Mouse (Mus musculus) forebrain, embryonic 10.5 days (tissue): ENCODE results near the gene Fgfr2. TPM values are rescaled to one million over a fixed set of nuclear protein-coding genes. Genes with fewer than 3 reads are reported as not detected.
"Not testable (repeated sequence)": the region's sequence is repeated elsewhere in the genome, so short reads cannot be mapped to it uniquely, and the experiment has no call there.

Source experiments
- DNase-seq: peaks from one replicate; pipeline ENCODE4 v3.0.0-alpha.2; 2017; ENCODE audit warnings: low spot score; ENCODE audit errors: extremely low spot score
- H3K27ac ChIP-seq: fragments of 300-500 bp; sonication (generic); 2 replicates; pipeline ENCODE4 v1.5.1; 2016; ENCODE audit warnings: mild to moderate bottlenecking
- H3K27me3 ChIP-seq: fragments of 300-500 bp; sonication (generic); 2 replicates; pipeline ENCODE4 v1.6.1; 2016; ENCODE audit warnings: mild to moderate bottlenecking; ENCODE audit not compliant: poor library complexity, severe bottlenecking
- H3K36me3 ChIP-seq: fragments of 300-500 bp; sonication (generic); replicated peaks from 2 replicates; pipeline ENCODE4 v1.6.1; 2016; ENCODE audit warnings: mild to moderate bottlenecking, moderate library complexity
- H3K4me1 ChIP-seq: fragments of 300-500 bp; sonication (generic); 2 replicates; pipeline ENCODE4 v1.6.1; 2016
- H3K4me3 ChIP-seq: fragments of 300-500 bp; sonication (generic); 2 replicates; pipeline ENCODE4 v1.5.1; 2016; ENCODE audit warnings: mild to moderate bottlenecking, moderate library complexity
- H3K9me3 ChIP-seq: fragments of 300-500 bp; sonication (generic); 2 replicates; pipeline ENCODE4 v1.6.1; 2016; ENCODE audit warnings: mild to moderate bottlenecking, moderate library complexity
- WGBS: fragments of 180-500 bp; shearing (Covaris S2); methylation state at CpG from one replicate; pipeline ENCODE4 v1.1.7; 2016; 5-methylcytosine and 5-hydroxymethylcytosine counted together
- polyA plus RNA-seq: library from polyadenylated mRNA; unstranded; fragments of >200 nt; fragmentation: Nextera tagmentation; extraction: Ambion mirVana; gene quantifications from 2 replicates; pipeline ENCODE4 v1.2.1, GENCODE M21; 2016

Fgfr2 gene
- polyA plus RNA-seq, 1 experiment from 2014 or later, result 55.7 TPM

DNA sequence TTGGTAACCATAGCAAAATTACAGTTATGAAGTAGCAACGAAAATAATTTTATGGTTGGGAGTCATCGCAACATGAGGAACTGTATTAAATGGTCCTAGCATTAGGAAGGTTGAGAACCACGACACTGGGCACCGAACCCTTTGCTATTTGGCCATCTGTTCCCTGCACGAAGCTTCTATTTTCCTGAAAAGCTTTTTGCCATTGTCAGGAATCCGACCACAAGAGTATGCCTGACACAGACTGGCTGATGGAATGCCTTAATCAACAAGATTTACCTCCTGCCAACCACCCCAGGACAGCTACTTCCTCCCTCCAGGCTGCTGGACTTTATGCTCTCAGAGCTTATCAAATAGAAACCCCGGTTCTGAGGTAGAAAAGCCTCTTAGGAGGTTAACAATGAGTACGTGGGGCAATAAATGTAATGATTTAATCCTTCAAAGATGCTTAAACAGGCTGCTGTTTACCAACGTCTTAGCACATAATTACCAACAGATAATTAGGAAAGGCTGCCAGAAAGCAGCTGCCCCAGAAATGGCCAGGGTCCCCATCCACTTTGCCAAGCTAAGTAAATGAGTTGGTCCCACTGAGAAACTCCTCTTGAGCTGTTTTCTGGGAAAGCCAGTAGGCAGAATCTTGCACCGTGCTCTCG lies 668.0 kb downstream of the Fgfr2 start:
- Histone ChIP-seq H3K4me3 (no peak overlapping the region), H3K36me3 (no peaks in the 10 kb centered on the region), H3K27me3 (peaks cover 32% of the 10 kb centered on the region), H3K27ac (no peak overlapping the region), H3K9me3 (peaks cover 8% of the 10 kb centered on the region; the same call in 1 of the 2 replicates), H3K4me1 (peaks cover 30% of the 10 kb centered on the region)
- 37% methylated on average over 11 of the region's 11 CpGs for WGBS
- no peak for DNase-seq

- H3K27ac ChIP-seq, result no peak overlapping the region
- H3K4me3 ChIP-seq, result no peak overlapping the region
- peaks cover 6% of the 10 kb centered on the region for H3K4me1 ChIP-seq
- WGBS, result 87% methylated on average over 6 of the region's 6 CpGs
- DNase-seq, result no peak
- H3K27me3 ChIP-seq, result peaks cover 14% of the 10 kb centered on the region
- peaks cover 11% of the 10 kb centered on the region; the same call in 1 of the 2 replicates for H3K9me3 ChIP-seq
- H3K36me3 ChIP-seq, result no peaks in the 10 kb centered on the region
Observed at GRCm38 (mm10) chr7:132449891-132450735, 673.0 kb downstream of the Fgfr2 start.

DNA sequence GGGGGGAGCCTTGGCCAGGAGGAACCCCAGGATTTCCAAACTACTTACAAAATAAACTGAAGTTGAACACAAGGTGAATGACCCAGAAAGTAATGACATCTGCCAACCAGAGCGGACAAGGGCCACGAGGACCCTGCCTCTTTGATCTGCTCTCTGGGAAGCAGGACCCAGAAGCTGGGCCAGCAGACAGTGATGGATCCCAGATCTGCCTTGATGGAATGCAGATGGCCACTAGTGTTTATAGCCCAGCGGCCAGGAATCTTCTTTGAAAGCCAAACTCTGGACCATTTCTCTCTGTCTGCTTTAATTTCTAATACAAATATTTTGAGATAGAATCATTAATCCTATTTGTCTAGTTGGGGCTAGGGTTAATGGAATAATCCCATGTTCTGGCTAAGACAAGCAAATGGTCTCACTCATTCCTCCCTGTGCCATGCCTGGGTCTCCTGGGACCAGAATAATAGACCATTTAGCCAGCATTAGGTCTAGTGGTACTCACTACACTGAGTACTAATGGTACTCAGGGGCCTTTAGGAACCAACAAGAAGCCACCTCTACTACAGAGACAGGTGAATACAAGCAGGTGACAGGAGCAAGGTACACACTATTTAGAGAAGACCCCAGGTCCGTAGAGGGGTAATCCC lies 674.5 kb downstream of the Fgfr2 start:
- Histone ChIP-seq H3K36me3 (no peaks in the 10 kb centered on the region), H3K27ac (no peak overlapping the region), H3K4me1 (no peaks in the 10 kb centered on the region), H3K9me3 (peaks cover 11% of the 10 kb centered on the region; the same call in 1 of the 2 replicates), H3K27me3 (peaks cover 14% of the 10 kb centered on the region), H3K4me3 (no peak overlapping the region)
- DNase-seq, result no peak
- WGBS, result 78% methylated on average over 4 of the region's 4 CpGs

GRCm38 (mm10) chr7:132447558-132447957 lies 675.6 kb downstream of the Fgfr2 start:
- Histone ChIP-seq H3K4me3 (no peak overlapping the region), H3K27me3 (peaks cover 8% of the 10 kb centered on the region), H3K4me1 (no peaks in the 10 kb centered on the region), H3K9me3 (peaks cover 9% of the 10 kb centered on the region; the same call in 1 of the 2 replicates), H3K36me3 (no peaks in the 10 kb centered on the region), H3K27ac (no peak overlapping the region)
- no peak for DNase-seq
- 84% methylated on average over 5 of the region's 5 CpGs for WGBS

DNA sequence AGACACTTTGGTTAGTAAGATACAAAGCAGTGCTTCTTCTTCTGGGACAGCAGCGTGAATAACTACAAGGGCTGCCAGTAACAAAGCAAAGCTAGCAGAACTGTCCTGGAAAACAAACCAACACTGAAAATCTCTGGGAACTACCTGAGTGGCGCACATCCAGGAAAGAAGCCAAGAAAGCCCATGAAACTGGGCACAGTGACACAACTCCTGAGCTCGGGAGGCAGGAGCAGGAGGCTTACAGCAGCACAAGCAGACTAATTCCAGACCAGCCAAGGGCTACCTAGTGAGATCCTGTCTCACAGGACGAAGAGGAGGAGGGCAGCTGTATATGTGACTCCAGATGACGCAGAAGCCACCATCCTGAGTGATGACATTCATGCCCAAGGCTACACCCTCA lies 676.3 kb downstream of the Fgfr2 start:
- Histone ChIP-seq H3K36me3 (no peaks in the 10 kb centered on the region), H3K9me3 (peaks cover 3% of the 10 kb centered on the region; the same call in 1 of the 2 replicates), H3K4me3 (no peak overlapping the region), H3K27ac (no peak overlapping the region), H3K4me1 (no peaks in the 10 kb centered on the region), H3K27me3 (0 out of 2 replicates have a peak, but pooled peaks cover under 1% of the 10 kb centered on the region)
- no peak for DNase-seq
- WGBS, result 82% methylated on average over 5 of the region's 5 CpGs

DNA sequence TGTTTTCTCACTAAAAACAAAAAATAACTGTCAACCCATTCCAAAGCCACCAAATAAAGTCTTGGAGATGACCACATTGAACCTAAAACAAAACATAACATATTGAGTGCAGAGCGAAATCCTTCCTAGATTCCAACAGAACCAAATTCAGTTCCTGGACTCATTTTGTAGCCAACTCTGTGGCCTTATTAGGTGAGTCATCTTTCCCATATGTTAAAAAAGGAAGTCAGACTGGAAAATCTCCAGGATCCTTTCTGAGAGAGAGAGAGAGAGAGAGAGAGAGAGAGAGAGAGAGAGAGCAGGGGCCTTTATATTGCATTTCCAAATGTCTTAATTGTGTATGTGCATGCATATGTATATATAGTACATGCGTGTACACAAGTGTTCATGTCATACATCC lies 678.9 kb downstream of the Fgfr2 start:
- H3K27ac ChIP-seq, result no peak overlapping the region
- no peaks in the 10 kb centered on the region for H3K36me3 ChIP-seq
- H3K4me3 ChIP-seq, result no peak overlapping the region
- 96% methylated on average over 2 of the region's 2 CpGs for WGBS
- no peak for DNase-seq
- H3K9me3 ChIP-seq, result 0 out of 2 replicates have a peak, but pooled peaks cover 3% of the 10 kb centered on the region
- no peaks in the 10 kb centered on the region for H3K4me1 ChIP-seq
- no peaks in the 10 kb centered on the region for H3K27me3 ChIP-seq

DNA sequence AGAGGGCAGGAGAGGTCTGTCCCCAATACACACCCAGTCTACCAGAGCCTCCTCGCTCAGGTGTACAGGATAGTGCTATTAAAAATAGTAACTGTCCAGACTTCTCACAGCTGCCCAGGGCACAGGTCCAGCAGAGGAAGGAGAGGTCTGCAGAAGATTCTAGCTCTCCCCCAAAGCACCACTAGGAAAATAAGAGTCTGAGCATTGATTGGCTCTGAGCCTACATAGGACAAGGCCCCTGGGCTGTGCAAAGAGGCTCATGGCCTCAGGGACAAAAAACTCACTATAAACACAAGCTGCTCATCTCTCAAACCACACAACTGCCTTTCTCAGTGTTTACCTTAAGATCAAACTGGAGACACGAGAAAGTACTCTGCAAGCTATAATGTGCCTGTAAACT lies 679.4 kb downstream of the Fgfr2 start:
- DNase-seq, result no peak
- no peaks in the 10 kb centered on the region for H3K27me3 ChIP-seq
- no peak overlapping the region for H3K4me3 ChIP-seq
- H3K9me3 ChIP-seq, result 0 out of 2 replicates have a peak, but pooled peaks cover 3% of the 10 kb centered on the region
- no peaks in the 10 kb centered on the region for H3K36me3 ChIP-seq
- 78% methylated on average over 2 of the region's 2 CpGs for WGBS
- H3K4me1 ChIP-seq, result no peaks in the 10 kb centered on the region; the same call in 1 of the 2 replicates
- H3K27ac ChIP-seq, result no peak overlapping the region

DNA sequence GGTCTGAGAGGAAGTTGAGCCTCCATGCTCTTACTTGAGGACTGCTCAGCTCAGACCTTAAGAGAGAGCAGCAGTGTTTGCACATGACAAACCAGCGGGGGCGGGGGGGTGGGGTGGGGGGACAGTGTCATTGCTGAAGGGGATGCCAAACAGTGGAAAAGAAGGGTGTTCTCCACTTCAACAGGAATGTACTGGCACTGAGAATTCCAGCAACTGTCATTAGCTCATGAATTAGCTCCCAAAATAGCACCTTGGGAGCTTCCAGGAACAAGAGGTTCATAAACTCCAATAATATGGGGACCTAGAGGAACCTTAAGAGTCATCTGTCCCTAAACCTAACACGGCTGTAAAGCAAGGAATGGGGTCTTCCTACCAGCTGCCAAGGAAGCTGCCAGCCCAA lies 680.0 kb downstream of the Fgfr2 start:
- Histone ChIP-seq H3K27me3 (no peaks in the 10 kb centered on the region), H3K4me3 (no peak overlapping the region), H3K9me3 (0 out of 2 replicates have a peak, but pooled peaks cover 3% of the 10 kb centered on the region), H3K27ac (no peak overlapping the region), H3K4me1 (peaks cover 6% of the 10 kb centered on the region), H3K36me3 (no peaks in the 10 kb centered on the region)
- no peak for DNase-seq
- 86% methylated on average over 3 of the region's 3 CpGs for WGBS

DNA sequence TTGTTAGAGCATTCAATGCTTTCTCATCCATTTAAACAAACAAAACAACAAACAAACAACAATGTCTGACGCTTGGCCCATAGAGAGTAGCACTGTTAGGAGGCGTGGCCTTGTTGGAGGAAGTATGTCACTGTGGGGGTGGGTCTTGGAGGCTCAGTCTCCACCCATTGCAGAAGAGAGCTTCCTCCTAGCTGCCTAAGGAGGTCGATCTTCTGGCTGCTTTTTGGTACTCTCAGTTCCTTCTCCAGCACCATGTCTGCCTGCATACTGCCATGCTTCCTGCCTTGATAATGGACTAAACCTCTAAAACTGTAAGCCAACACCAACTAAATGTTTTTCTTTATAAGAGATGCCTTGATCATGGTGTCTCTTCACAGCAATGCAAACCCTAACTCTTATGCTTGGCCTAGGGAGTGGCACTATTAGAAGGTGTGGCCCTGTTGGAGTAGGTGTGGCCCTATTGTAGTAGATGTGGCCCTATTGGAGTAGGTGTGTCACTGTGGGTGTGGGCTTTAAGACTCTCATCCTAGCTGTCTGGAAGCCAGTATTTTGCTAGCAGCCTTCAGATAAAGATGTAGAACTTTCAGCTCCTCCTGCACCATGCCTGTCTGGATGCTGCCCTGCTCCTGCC lies 680.9 kb downstream of the Fgfr2 start:
- not testable (repeated sequence) for H3K27ac ChIP-seq, H3K9me3 ChIP-seq, DNase-seq, H3K4me3 ChIP-seq, H3K27me3 ChIP-seq, H3K36me3 ChIP-seq
- 90% methylated on average over 3 of the region's 3 CpGs for whole genome bisulfite sequencing
- H3K4me1 ChIP-seq, result peaks cover 13% of the 10 kb centered on the region

DNA sequence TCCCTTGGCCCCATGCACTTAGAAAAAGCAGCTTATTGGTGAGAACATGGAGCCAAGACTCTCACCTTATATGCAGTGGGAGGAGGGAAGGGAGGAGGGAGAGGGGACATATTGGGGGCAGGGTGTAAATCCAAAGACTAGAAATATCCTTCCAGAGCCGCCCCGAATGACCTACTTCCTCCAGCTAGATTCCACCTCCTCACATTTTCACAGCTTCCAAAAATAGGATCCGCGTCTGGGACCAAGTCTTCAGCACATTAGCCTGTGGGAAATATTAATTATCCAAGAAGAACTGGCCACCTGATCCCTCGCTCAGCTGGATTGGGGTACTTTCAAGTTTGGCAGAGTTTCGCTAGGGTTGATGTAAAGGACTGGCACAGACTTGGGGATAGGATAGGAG lies 683.2 kb downstream of the Fgfr2 start:
- H3K4me3 ChIP-seq, result no peak overlapping the region
- DNase-seq, result no peak
- no peak overlapping the region for H3K27ac ChIP-seq
- WGBS, result 93% methylated on average over 6 of the region's 6 CpGs
- H3K4me1 ChIP-seq, result peaks cover 13% of the 10 kb centered on the region
- no peaks in the 10 kb centered on the region for H3K9me3 ChIP-seq
- no peaks in the 10 kb centered on the region for H3K36me3 ChIP-seq
- H3K27me3 ChIP-seq, result no peaks in the 10 kb centered on the region

DNA sequence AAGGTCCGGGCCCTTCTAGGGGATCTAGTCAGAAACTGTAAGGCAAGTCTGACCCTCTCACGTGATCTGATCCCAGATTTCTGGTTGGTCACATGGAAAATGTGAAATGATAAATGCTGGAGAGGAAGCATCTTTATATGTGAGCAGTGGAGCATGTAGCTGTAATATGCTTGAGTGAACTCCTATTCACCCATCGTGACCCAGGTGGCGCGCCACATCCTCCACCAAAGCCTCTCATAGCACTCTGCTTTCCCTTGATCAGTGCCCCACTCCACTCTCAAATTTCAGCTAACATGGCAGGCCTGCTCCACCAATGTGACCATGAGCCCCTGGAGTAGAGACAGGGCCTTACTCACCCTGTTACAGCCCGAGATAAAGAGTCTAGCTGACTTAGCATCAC lies 685.1 kb downstream of the Fgfr2 start:
- no peak for DNase-seq
- Histone ChIP-seq H3K4me3 (no peak overlapping the region), H3K4me1 (peaks cover 20% of the 10 kb centered on the region), H3K36me3 (no peaks in the 10 kb centered on the region), H3K27ac (peak overlapping the region; percentile 4; the same call in 1 of the 2 replicates), H3K27me3 (no peaks in the 10 kb centered on the region), H3K9me3 (no peaks in the 10 kb centered on the region)
- WGBS, result 61% methylated on average over 6 of the region's 6 CpGs

DNA sequence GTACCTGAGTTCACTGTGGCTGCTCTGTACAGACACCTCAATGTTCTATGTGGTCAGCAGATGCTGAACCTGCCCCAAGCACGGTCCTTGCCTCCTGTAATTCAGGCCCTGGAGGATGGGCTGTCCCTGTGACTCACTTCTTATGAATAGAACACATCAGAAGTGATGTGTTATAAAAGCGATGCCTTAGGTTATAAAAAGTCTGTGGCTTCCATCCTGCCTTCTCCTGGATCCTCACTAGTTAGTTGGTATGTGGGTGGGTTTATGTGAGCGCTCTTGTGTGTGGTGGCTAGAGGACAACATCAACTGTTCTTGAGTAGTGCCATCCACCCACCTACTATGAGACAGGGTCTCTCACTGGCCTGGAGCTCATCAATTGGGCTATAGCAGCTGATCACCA lies 685.7 kb downstream of the Fgfr2 start:
- no peak overlapping the region for H3K27ac ChIP-seq
- no peaks in the 10 kb centered on the region for H3K9me3 ChIP-seq
- DNase-seq, result no peak
- 93% methylated on average over 3 of the region's 3 CpGs for WGBS
- H3K27me3 ChIP-seq, result no peaks in the 10 kb centered on the region
- no peaks in the 10 kb centered on the region for H3K36me3 ChIP-seq
- H3K4me1 ChIP-seq, result peaks cover 20% of the 10 kb centered on the region
- no peak overlapping the region for H3K4me3 ChIP-seq
